Mouse (Mus musculus) urinary bladder, postnatal 14 days (tissue): ENCODE data around the gene Slfnl1.

Source experiments
- DNase-seq: peaks from one replicate; pipeline ENCODE4 v3.0.0; 2021; ENCODE audit warnings: low spot score

Gene Slfnl1

DNA sequence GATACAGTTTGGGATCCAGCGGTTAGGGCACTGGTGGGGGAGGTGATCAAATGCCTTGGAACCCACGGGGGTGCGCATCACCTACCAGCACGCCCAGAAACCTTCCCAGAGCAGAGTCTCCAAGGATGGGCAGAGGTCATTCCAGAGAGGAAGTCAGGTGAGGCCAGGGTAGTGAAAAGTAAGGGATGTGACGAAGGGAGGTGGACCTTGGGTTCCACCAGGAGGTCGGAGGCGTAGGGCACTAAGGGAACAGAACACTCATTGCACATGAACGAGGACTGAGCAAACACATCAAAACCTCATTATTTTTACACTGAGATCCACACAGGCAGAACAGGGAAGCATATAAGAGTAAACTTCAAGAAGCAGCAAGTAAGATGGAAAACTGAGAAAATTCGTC is 49.7 kb downstream of the Slfnl1 start:
- no peak for DNase-seq
